Mouse (Mus musculus) lung, postnatal 0 days (tissue): ENCODE results near the gene Hhipl1. TPM values are rescaled to one million over a fixed set of nuclear protein-coding genes. Genes with fewer than 3 reads are reported as not detected.

Experiments
- ATAC-seq: fragments of 200-750 bp; cut with Nextera tagmentation; 2 replicates; pipeline ENCODE4 v1.8.0; 2017; ENCODE audit warnings: moderate library complexity
- DNase-seq: peaks from one replicate; pipeline ENCODE4 v3.0.0-alpha.2; 2016; ENCODE audit warnings: low spot score
- H3K27ac ChIP-seq: fragments of 300-500 bp; sonication (generic); 2 replicates; pipeline ENCODE4 v1.5.1; 2014; ENCODE audit warnings: antibody characterized with exemption, mild to moderate bottlenecking, low read length, mixed read lengths
- H3K27me3 ChIP-seq: fragments of 300-500 bp; sonication (generic); replicated peaks from 2 replicates; pipeline ENCODE4 v1.6.1; 2014; ENCODE audit warnings: low read length, mixed read lengths; ENCODE audit not compliant: insufficient read depth
- H3K36me3 ChIP-seq: fragments of 300-500 bp; sonication (generic); 2 replicates; pipeline ENCODE4 v1.6.1; 2014; ENCODE audit warnings: low read length, mixed read lengths; ENCODE audit not compliant: insufficient read depth
- H3K4me1 ChIP-seq: fragments of 300-500 bp; sonication (generic); 2 replicates; pipeline ENCODE4 v1.6.1; 2014; ENCODE audit warnings: antibody characterized with exemption, low read depth, low read length, mixed read lengths; ENCODE audit not compliant: insufficient read depth
- H3K4me2 ChIP-seq: fragments of 300-500 bp; sonication (generic); replicated peaks from 2 replicates; pipeline ENCODE4 v1.6.1; 2014; ENCODE audit warnings: low read depth, mild to moderate bottlenecking, low read length, moderate library complexity, mixed read lengths
- H3K4me3 ChIP-seq: fragments of 300-500 bp; sonication (generic); 2 replicates; pipeline ENCODE4 v1.5.1; 2014; ENCODE audit warnings: low read depth, low read length
- H3K9ac ChIP-seq: fragments of 300-500 bp; sonication (generic); replicated peaks from 2 replicates; pipeline ENCODE4 v1.6.1; 2014; ENCODE audit warnings: low read depth, mild to moderate bottlenecking
- H3K9me3 ChIP-seq: fragments of 300-500 bp; sonication (generic); 2 replicates; pipeline ENCODE4 v1.6.1; 2016; ENCODE audit warnings: low read length, mixed read lengths
- CTCF ChIP-seq: IDR thresholded peaks from 2 replicates; pipeline ENCODE4 v1.5.1; 2016; ENCODE audit warnings: antibody characterized with exemption, mild to moderate bottlenecking
- EP300 ChIP-seq: IDR thresholded peaks from 2 replicates; pipeline ENCODE4 v1.6.1; 2016; ENCODE audit warnings: antibody characterized with exemption, mild to moderate bottlenecking, control low read depth
- WGBS: fragments of 180-500 bp; shearing (Covaris S2); extraction: QIAGEN DNeasy Blood & Tissue Kit; methylation state at CpG from one replicate; pipeline ENCODE4 v1.1.7; 2014; 5-methylcytosine and 5-hydroxymethylcytosine counted together
- polyA plus RNA-seq: library from polyadenylated mRNA; unstranded; fragments of >200 nt; fragmentation: Nextera tagmentation; extraction: Ambion mirVana; gene quantifications from 2 replicates; pipeline ENCODE4 v1.2.1, GENCODE M21; 2015

Gene Hhipl1
- polyA plus RNA-seq, 1 experiment from 2014 or later = 0.35 TPM

- no peak overlapping the region for H3K9ac ChIP-seq
- DNase-seq = no peak
- peaks cover 5% of the 10 kb centered on the region; the same call in 1 of the 2 replicates for H3K27me3 ChIP-seq
- 39% methylated on average over 6 of the region's 6 CpGs for WGBS
- no peak overlapping the region for H3K4me3 ChIP-seq
- no peak overlapping the region for H3K27ac ChIP-seq
- no peak overlapping the region for H3K4me2 ChIP-seq
- H3K4me1 ChIP-seq = no peaks in the 10 kb centered on the region
- TF ChIP-seq EP300 (no peak), CTCF (no peak)
- no peaks in the 10 kb centered on the region for H3K9me3 ChIP-seq
- ATAC-seq = peak; percentile 37
- no peaks in the 10 kb centered on the region for H3K36me3 ChIP-seq
These were observed 5.1 kb upstream of the Hhipl1 start for GRCm38 (mm10) chr12:108301006-108301405.

- Histone ChIP-seq H3K9ac (no peak overlapping the region), H3K36me3 (no peaks in the 10 kb centered on the region), H3K4me3 (no peak overlapping the region), H3K27me3 (peaks cover 5% of the 10 kb centered on the region; the same call in 1 of the 2 replicates), H3K27ac (no peak overlapping the region), H3K4me1 (no peaks in the 10 kb centered on the region), H3K4me2 (no peak overlapping the region), H3K9me3 (no peaks in the 10 kb centered on the region)
- ATAC-seq (no peak), DNase-seq (peak; percentile 50)
- 33% methylated on average over 6 of the region's 6 CpGs for WGBS
- TF ChIP-seq EP300 = no peak
- TF ChIP-seq CTCF = no peak
These were observed 2.2 kb upstream of the Hhipl1 start for GRCm38 (mm10) chr12:108303778-108304365.

- ATAC-seq = no peak
- Histone ChIP-seq H3K27ac (no peak overlapping the region), H3K4me1 (peaks cover 4% of the 10 kb centered on the region; the same call in 1 of the 2 replicates), H3K9ac (no peak overlapping the region), H3K4me2 (no peak overlapping the region), H3K36me3 (no peaks in the 10 kb centered on the region), H3K27me3 (peaks cover 5% of the 10 kb centered on the region; the same call in 1 of the 2 replicates), H3K4me3 (no peak overlapping the region), H3K9me3 (no peaks in the 10 kb centered on the region)
- no peak for DNase-seq
- 77% methylated on average over 8 of the region's 8 CpGs for WGBS
- TF ChIP-seq EP300 (no peak), CTCF (no peak)
These were observed 898 bp upstream of the Hhipl1 start for GRCm38 (mm10) chr12:108305172-108305571.

GRCm38 (mm10) chr12:108307553-108307952 lies 1.5 kb downstream of the Hhipl1 start:
- ATAC-seq (no peak), DNase-seq (peak; percentile 58)
- H3K9me3 ChIP-seq = no peaks in the 10 kb centered on the region
- TF ChIP-seq CTCF (peak; percentile 80), EP300 (no peak)
- no peak overlapping the region for H3K27ac ChIP-seq
- H3K27me3 ChIP-seq = peaks cover 5% of the 10 kb centered on the region; the same call in 1 of the 2 replicates
- WGBS = 24% methylated on average over 14 of the region's 14 CpGs
- no peak overlapping the region for H3K4me2 ChIP-seq
- H3K9ac ChIP-seq = no peak overlapping the region
- peaks cover 4% of the 10 kb centered on the region; the same call in 1 of the 2 replicates for H3K4me1 ChIP-seq
- no peaks in the 10 kb centered on the region for H3K36me3 ChIP-seq
- H3K4me3 ChIP-seq = no peak overlapping the region

GRCm38 (mm10) chr12:108308363-108308856 lies 2.3 kb downstream of the Hhipl1 start:
- H3K9ac ChIP-seq = no peak overlapping the region
- H3K27me3 ChIP-seq = peaks cover 5% of the 10 kb centered on the region; the same call in 1 of the 2 replicates
- 83% methylated on average over 16 of the region's 16 CpGs for WGBS
- H3K4me2 ChIP-seq = no peak overlapping the region
- H3K36me3 ChIP-seq = no peaks in the 10 kb centered on the region
- H3K4me3 ChIP-seq = no peak overlapping the region
- peak; percentile 51 for DNase-seq
- peak overlapping the region; percentile 69 for H3K27ac ChIP-seq
- TF ChIP-seq EP300 (no peak), CTCF (no peak)
- H3K4me1 ChIP-seq = peaks cover 4% of the 10 kb centered on the region; the same call in 1 of the 2 replicates
- H3K9me3 ChIP-seq = no peaks in the 10 kb centered on the region
- peak; percentile 45 for ATAC-seq

- no peak overlapping the region for H3K4me3 ChIP-seq
- peaks cover 4% of the 10 kb centered on the region; the same call in 1 of the 2 replicates for H3K4me1 ChIP-seq
- DNase-seq (peak; percentile 91), ATAC-seq (peak; percentile 80)
- WGBS = 39% methylated on average over 7 of the region's 8 CpGs
- no peaks in the 10 kb centered on the region for H3K36me3 ChIP-seq
- H3K27ac ChIP-seq = peak overlapping the region; percentile 69
- no peaks in the 10 kb centered on the region for H3K9me3 ChIP-seq
- H3K4me2 ChIP-seq = no peak overlapping the region
- peaks cover 5% of the 10 kb centered on the region; the same call in 1 of the 2 replicates for H3K27me3 ChIP-seq
- TF ChIP-seq CTCF (no peak), EP300 (peak; percentile 50; the same call in 1 of the 2 replicates)
- no peak overlapping the region for H3K9ac ChIP-seq
These were observed 3.2 kb downstream of the Hhipl1 start for GRCm38 (mm10) chr12:108309116-108309794.
